In the genomic region with DNA sequence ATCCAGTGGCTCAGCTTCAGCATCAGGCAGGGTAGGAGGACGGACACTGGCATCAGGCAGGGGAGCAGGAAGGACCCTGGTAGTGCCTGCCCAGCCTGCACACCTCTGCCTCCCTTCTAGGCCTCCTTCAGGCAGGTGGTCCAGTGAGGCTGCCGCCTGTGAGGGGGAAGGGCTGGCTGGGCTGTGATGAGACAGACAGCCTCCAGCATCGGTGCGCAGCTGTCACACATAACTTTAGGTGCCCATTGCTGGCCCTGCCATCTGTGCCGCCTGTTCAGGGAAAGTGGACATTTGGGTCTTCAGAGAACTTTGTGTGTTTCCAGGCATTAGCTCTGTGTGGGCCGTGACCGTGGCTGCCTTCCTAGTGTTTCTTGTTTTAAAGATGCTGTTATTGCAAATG, we compare ENCODE assay signal across 31 mouse cellular contexts. TPM values are rescaled to one million over a fixed set of nuclear protein-coding genes. Genes with fewer than 3 reads are reported as not detected.
A peak's percentile ranks its signal among the peaks of the same experiment; 100 is the strongest.
DNase-seq lines count a peak whose midpoint lies in the region; ATAC-seq and TF ChIP-seq lines count a peak whose summit lies in the region.
"Had no signal": no experiment of that assay in that cellular context is flagged by ENCODE, and none has a peak within 500 bp of the region (broad histone marks: within the 10 kb centered on the region; RNA-seq: fewer than 3 reads in every experiment).

No protein-coding gene starts in this region.

- TF ChIP-seq CTCF in midbrain, postnatal 0 days (IDR thresholded peaks at IDR 0.05): no peak

- no peak overlapping the region for H3K4me2 ChIP-seq in hindbrain, embryonic 16.5 days (ENCODE audit: low read length)
- H3K4me2 ChIP-seq in hindbrain, embryonic 13.5 days: no peak overlapping the region
- no peak overlapping the region for H3K4me2 ChIP-seq in midbrain, postnatal 0 days (ENCODE audit: low read depth, low read length, poor library complexity, severe bottlenecking)
- H3K4me2 ChIP-seq: embryonic facial prominence, embryonic 12.5 days; forebrain, embryonic 15.5 days; heart, embryonic 11.5 days; limb, embryonic 15.5 days; liver, embryonic 13.5 days; midbrain, embryonic 11.5 days had no signal

- peaks cover 19% of the 10 kb centered on the region for H3K4me1 ChIP-seq in hindbrain, embryonic 16.5 days (ENCODE audit: control insufficient read depth, insufficient read depth, low read depth, low read length)
- peaks cover 59% of the 10 kb centered on the region for H3K4me1 ChIP-seq in hindbrain, embryonic 13.5 days (replicated peaks)
- H3K4me1 ChIP-seq in midbrain, embryonic 10.5 days: peaks cover 64% of the 10 kb centered on the region
- peaks cover 12% of the 10 kb centered on the region for H3K4me1 ChIP-seq in midbrain, postnatal 0 days (ENCODE audit: insufficient read depth, low read length)

- H3K9ac ChIP-seq in hindbrain, embryonic 16.5 days (ENCODE audit: low read depth, low read length): no peak overlapping the region
- no peak overlapping the region for H3K9ac ChIP-seq in hindbrain, embryonic 13.5 days
- H3K9ac ChIP-seq in midbrain, postnatal 0 days (replicated peaks; ENCODE audit: low read length, poor library complexity, severe bottlenecking): no peak overlapping the region
- H3K9ac ChIP-seq: embryonic facial prominence, embryonic 12.5 days; forebrain, embryonic 15.5 days; limb, embryonic 15.5 days; liver, embryonic 13.5 days had no signal

- peak; percentile 56 to 73 for DNase-seq in cerebellum, postnatal 10 days
- DNase-seq in cerebellum, adult 11 months: no peak
- DNase-seq in midbrain, embryonic 10.5 days (ENCODE audit: low spot score): no peak
- DNase-seq in midbrain, postnatal 0 days (ENCODE audit: low spot score): no peak
- no peak for DNase-seq in layer of hippocampus, postnatal 14 days (ENCODE audit: low spot score in 2 of 2)
- DNase-seq: adrenal gland, postnatal 10 days; gastrocnemius, adult 2 months; gastrocnemius, postnatal 36 days; heart, adult 18-20 months; heart, postnatal 36 days; kidney, adult 2 months; kidney, postnatal 36 days; liver, embryonic 13.5 days; lung, adult 18-20 months; right cerebral cortex, postnatal 25 days; spleen, adult 18-20 months; thymus, postnatal 14 days had no signal

- 69% methylated on average over 7 of the region's 7 CpGs for WGBS in hindbrain, embryonic 16.5 days
- WGBS in hindbrain, embryonic 13.5 days: 56% methylated on average over 7 of the region's 7 CpGs
- whole genome bisulfite sequencing in midbrain, embryonic 10.5 days: 70% methylated on average over 7 of the region's 7 CpGs
- WGBS in midbrain, postnatal 0 days: 73% methylated on average over 6 of the region's 7 CpGs

- no peak overlapping the region for H3K27ac ChIP-seq in hindbrain, embryonic 16.5 days (ENCODE audit: low read depth, low read length)
- no peak overlapping the region for H3K27ac ChIP-seq in hindbrain, embryonic 13.5 days
- H3K27ac ChIP-seq in midbrain, embryonic 10.5 days (replicated peaks): peak overlapping the region; percentile 65; the same call in 1 of the 2 replicates
- H3K27ac ChIP-seq in midbrain, postnatal 0 days (ENCODE audit: low read depth, low read length): no peak overlapping the region
- H3K27ac ChIP-seq: embryonic facial prominence, embryonic 12.5 days; forebrain, embryonic 10.5 days; forebrain, embryonic 15.5 days; gastrocnemius, adult 2 months; layer of hippocampus, adult 2 months; limb, embryonic 10.5 days; limb, embryonic 15.5 days; liver, embryonic 13.5 days; macrophage had no signal

- no peaks in the 10 kb centered on the region for H3K27me3 ChIP-seq in hindbrain, embryonic 16.5 days (replicated peaks; ENCODE audit: control insufficient read depth, insufficient read depth, low read length)
- peaks cover 22% of the 10 kb centered on the region; the same call in 1 of the 2 replicates for H3K27me3 ChIP-seq in hindbrain, embryonic 13.5 days
- H3K27me3 ChIP-seq in midbrain, embryonic 10.5 days (ENCODE audit: low read depth, poor library complexity, severe bottlenecking): peaks cover 35% of the 10 kb centered on the region
- no peaks in the 10 kb centered on the region for H3K27me3 ChIP-seq in midbrain, postnatal 0 days (ENCODE audit: insufficient read depth, low read length)
- H3K27me3 ChIP-seq: embryonic facial prominence, embryonic 12.5 days; forebrain, embryonic 15.5 days; limb, embryonic 15.5 days; liver, embryonic 13.5 days; Patski had no signal

- no peak overlapping the region for H3K4me3 ChIP-seq in hindbrain, embryonic 16.5 days (ENCODE audit: low read length)
- H3K4me3 ChIP-seq in hindbrain, embryonic 13.5 days: no peak overlapping the region
- H3K4me3 ChIP-seq in midbrain, embryonic 10.5 days: no peak overlapping the region
- no peak overlapping the region for H3K4me3 ChIP-seq in midbrain, postnatal 0 days (ENCODE audit: low read depth, low read length)
- H3K4me3 ChIP-seq: embryonic facial prominence, embryonic 12.5 days; forebrain, embryonic 10.5 days; forebrain, embryonic 15.5 days; gastrocnemius, adult 2 months; layer of hippocampus, adult 2 months; limb, embryonic 10.5 days; limb, embryonic 15.5 days; liver, embryonic 13.5 days had no signal

- no peaks in the 10 kb centered on the region for H3K36me3 ChIP-seq in hindbrain, embryonic 16.5 days (ENCODE audit: control insufficient read depth, insufficient read depth, low read length)
- H3K36me3 ChIP-seq in hindbrain, embryonic 13.5 days: no peaks in the 10 kb centered on the region
- H3K36me3 ChIP-seq in midbrain, embryonic 10.5 days: no peaks in the 10 kb centered on the region
- no peaks in the 10 kb centered on the region for H3K36me3 ChIP-seq in midbrain, postnatal 0 days (ENCODE audit: insufficient read depth, low read length)
- H3K36me3 ChIP-seq: embryonic facial prominence, embryonic 12.5 days; forebrain, embryonic 10.5 days; forebrain, embryonic 15.5 days; limb, embryonic 10.5 days; limb, embryonic 15.5 days had no signal

- H3K9me3 ChIP-seq in hindbrain, embryonic 16.5 days (ENCODE audit: control insufficient read depth, low read length): no peaks in the 10 kb centered on the region
- no peaks in the 10 kb centered on the region for H3K9me3 ChIP-seq in hindbrain, embryonic 13.5 days
- H3K9me3 ChIP-seq in midbrain, embryonic 10.5 days (replicated peaks): no peaks in the 10 kb centered on the region
- H3K9me3 ChIP-seq in midbrain, postnatal 0 days (ENCODE audit: low read length): no peaks in the 10 kb centered on the region
- H3K9me3 ChIP-seq: embryonic facial prominence, embryonic 12.5 days; forebrain, embryonic 10.5 days; forebrain, embryonic 15.5 days; limb, embryonic 10.5 days; limb, embryonic 15.5 days; liver, embryonic 13.5 days had no signal

- ATAC-seq in hindbrain, embryonic 16.5 days: 0 out of 2 replicates have a peak, but pooled peaks have one; percentile 32
- ATAC-seq in hindbrain, embryonic 13.5 days (ENCODE audit: low FRiP score): no peak
- no peak for ATAC-seq in midbrain, postnatal 0 days (ENCODE audit: low FRiP score)
- ATAC-seq: forebrain, embryonic 15.5 days; inflammation-experienced regulatory T-cells, adult 6 months; lung, postnatal 0 days; Patski had no signal

RNA-seq across cellular contexts. Expression of gene Galnt10, which starts 47.5 kb away (rescaled TPM):
- 12.3 and 13.1 TPM in 2 replicates for polyA plus RNA-seq in hindbrain, embryonic 16.5 days (2015; fragmentation: Nextera tagmentation; extraction: Ambion mirVana)
- 12.1 and 12.2 TPM in 2 replicates for polyA plus RNA-seq in hindbrain, embryonic 13.5 days (2015; fragmentation: Nextera tagmentation; extraction: Ambion mirVana)
- polyA plus RNA-seq in midbrain, embryonic 10.5 days (2016; fragmentation: Nextera tagmentation; extraction: Ambion mirVana): 28.1 and 30.7 TPM in 2 replicates
- total RNA-seq in midbrain, postnatal 0 days (2014; rRNA removed): 21.3 and 26.0 TPM in 2 replicates
- polyA plus RNA-seq in midbrain, postnatal 0 days (2015; fragmentation: Nextera tagmentation; extraction: Ambion mirVana): 11.8 and 12.0 TPM in 2 replicates
- 1 to 10 TPM; 9.4 to 9.9 TPM for total RNA-seq in layer of hippocampus, postnatal 14 days (2021)

Comparison
In these comparisons a context has a peak if more than half of its experiments do, and no peak if none do; other contexts are left out.
1. DNase-seq: peak in cerebellum, postnatal 10 days (2 of 2); none in cerebellum, adult 11 months (single experiment), midbrain, embryonic 10.5 days (single experiment), midbrain, postnatal 0 days (single experiment) and layer of hippocampus, postnatal 14 days (0 of 2).